ENCODE assay signal across 25 mouse cellular contexts in genomic region chr2:120238733-120239132, GRCm38 (mm10). TPM values are rescaled to one million over a fixed set of nuclear protein-coding genes. Genes with fewer than 3 reads are reported as not detected.
DNase-seq lines count a peak whose midpoint lies in the region; TF ChIP-seq lines count a peak whose summit lies in the region.
"Not testable (repeated sequence)": the region's sequence is repeated elsewhere in the genome, so short reads cannot be mapped to it uniquely, and the experiment has no call there.
"Had no signal": no experiment of that assay in that cellular context is flagged by ENCODE, and none has a peak within 500 bp of the region (broad histone marks: within the 10 kb centered on the region; RNA-seq: fewer than 3 reads in every experiment).

No protein-coding gene starts in this region.

- H3K27me3 ChIP-seq in CH12.LX (replicated peaks); kidney, adult 2 months (replicated peaks; ENCODE audit: control insufficient read depth, insufficient read depth, low read length): not testable (repeated sequence)

- not testable (repeated sequence) for H3K4me3 ChIP-seq in CH12.LX (replicated peaks in 1 of 3; ENCODE audit: low read depth in 2 of 3, low read length in 2 of 3, poor library complexity in 1 of 3); kidney, adult 2 months (ENCODE audit: insufficient read depth, low read depth, low read length)

- H3K4me1 ChIP-seq in CH12.LX (ENCODE audit: control insufficient read depth in 1 of 2, insufficient read depth in 2 of 2); kidney, adult 2 months (ENCODE audit: control insufficient read depth, insufficient read depth, low read length): not testable (repeated sequence)

- WGBS in kidney, adult 2 months, result 78% methylated on average over 9 of the region's 9 CpGs

- in situ Hi-C loops in CH12.LX (cut with MboI; ENCODE audit: low pct_ligation_motif_present, low pct_unique_long_range_greater_than_20kb, low sequenced_read_pairs), result not testable (repeated sequence)

- not testable (repeated sequence) for H3K27ac ChIP-seq in CH12.LX (ENCODE audit: insufficient read depth, low read depth); kidney, adult 2 months (ENCODE audit: insufficient read depth, low read depth, low read length)

- not testable (repeated sequence) for H3K36me3 ChIP-seq in CH12.LX (replicated peaks in 1 of 2; ENCODE audit: control insufficient read depth in 1 of 2, insufficient read depth in 1 of 2, low read length in 1 of 2); kidney, adult 2 months (ENCODE audit: control insufficient read depth, insufficient read depth, low read length)

- TF ChIP-seq EP300 in CH12.LX (IDR thresholded peaks at IDR 0.05; ENCODE audit: low read length), result not testable (repeated sequence)

- not testable (repeated sequence) for H3K9ac ChIP-seq in CH12.LX (ENCODE audit: insufficient read depth, low read depth)

- not testable (repeated sequence) for H3K4me2 ChIP-seq in CH12.LX (ENCODE audit: insufficient read depth, low read depth, poor library complexity, severe bottlenecking)

- dilution Hi-C loops in CH12.LX (cut with MboI; ENCODE audit: extremely low pct_ligation_motif_present, extremely low pct_unique_long_range_greater_than_20kb, low sequenced_read_pairs), result not testable (repeated sequence)

- H3K79me2 ChIP-seq in CH12.LX (replicated peaks; ENCODE audit: control insufficient read depth, extremely low read depth, insufficient read depth, poor library complexity, severe bottlenecking), result not testable (repeated sequence)

- not testable (repeated sequence) for TF ChIP-seq POLR2A in CH12.LX (IDR thresholded peaks at IDR 0.05; ENCODE audit: low read depth, low read length); kidney, adult 2 months (IDR thresholded peaks at IDR 0.05; ENCODE audit: low read depth, low read length)

- H3K9me3 ChIP-seq in CH12.LX (replicated peaks; ENCODE audit: low read length), result not testable (repeated sequence)

- not testable (repeated sequence) for TF ChIP-seq RAD21 in CH12.LX (IDR thresholded peaks at IDR 0.05; ENCODE audit: low read depth, low read length)

- peak; percentile 37 for DNase-seq in CH12.LX (ENCODE audit: extremely low read depth)
- DNase-seq in adrenal gland, adult 8-10 months, result peak; percentile 15
- DNase-seq in adrenal gland, postnatal 25 days, result peak; percentile 24
- peak; percentile 70 for DNase-seq in gastrocnemius, adult 18-20 months (ENCODE audit: low spot score)
- peak; percentile 70 for DNase-seq in heart, adult 11 months
- peak; percentile 28 for DNase-seq in kidney, adult 2 months
- peak; percentile 4 to 18 for DNase-seq in kidney, postnatal 36 days
- peak; percentile 68 for DNase-seq in skeletal muscle tissue, adult 2 months (ENCODE audit: low read depth, low spot score)

- TF ChIP-seq CTCF in CH12.LX (conservative IDR thresholded peaks at IDR 0.05 in 1 of 2, IDR thresholded peaks at IDR 0.05 in 1 of 2; ENCODE audit: low read depth in 2 of 2, low read length in 2 of 2); kidney, adult 2 months (conservative IDR thresholded peaks at IDR 0.05; ENCODE audit: insufficient read depth, insufficient read length, low read depth, low read length): not testable (repeated sequence)

RNA-seq across cellular contexts. Expression of gene Pla2g4e, which starts 6.4 kb away (rescaled TPM):
- total RNA-seq in CH12.LX (2012; rRNA removed) (not detected in 2 replicates), CH12.LX (2014; rRNA removed) (not detected in 2 replicates)
- polyA plus RNA-seq in CH12.LX (2012; ENCODE audit: insufficient read length, low read depth), result not detected in 2 replicates
- 1 to 10 TPM in 2 of 4 experiments, under 1 TPM in 2; 0.35 to 1.3 (median 0.99) TPM for total RNA-seq in adrenal gland, adult 8-10 months (2022)
- total RNA-seq in adrenal gland, postnatal 25 days (2021), result 0.33 and 0.36 TPM in 2 replicates
- total RNA-seq in gastrocnemius, adult 18-20 months (2021), result 10 to 100 TPM; 26.2 to 27.0 TPM
- polyA plus RNA-seq in kidney, adult 2 months (2012; rRNA removed), result 0.01 and 0.33 TPM in 2 replicates
- polyA plus RNA-seq: C2C12; CD4-positive, CD25-positive, alpha-beta regulatory T cell, adult 4 months; embryonic facial prominence, embryonic 11.5 days; kidney, embryonic 14.5 days had no signal

RNA-seq across cellular contexts. Expression of gene Pla2g4d, which starts 50.3 kb away (rescaled TPM):
- not detected in 2 replicates for total RNA-seq in CH12.LX (2012; rRNA removed)
- not detected in 2 replicates for total RNA-seq in CH12.LX (2014; rRNA removed)
- not detected in 2 replicates for polyA plus RNA-seq in CH12.LX (2012; ENCODE audit: insufficient read length, low read depth)
- total RNA-seq in adrenal gland, adult 8-10 months (2022), result under 1 TPM in 1 of 4 experiments, not detected in 3; 0.10 TPM
- total RNA-seq in adrenal gland, postnatal 25 days (2021), result 0.21 TPM in 1 of 2 replicates, not detected in the other
- total RNA-seq in gastrocnemius, adult 18-20 months (2021), result not detected
- 0.03 TPM in 1 of 2 replicates, not detected in the other for polyA plus RNA-seq in kidney, adult 2 months (2012; rRNA removed)
- total RNA-seq: ES-E14; gastrocnemius, postnatal 10 days; gastrocnemius, postnatal 4 days; heart, adult 18-20 months; heart, postnatal 10 days; heart, postnatal 36 days had no signal
- polyA plus RNA-seq: activated CD4-positive, CD25-positive, alpha-beta regulatory T cell, adult 4 months; C2C12; CD4-positive, CD25-positive, alpha-beta regulatory T cell, adult 4 months; forebrain, embryonic 13.5 days; forebrain, embryonic 16.5 days; heart, embryonic 12.5 days; hindbrain, embryonic 10.5 days; hindbrain, embryonic 13.5 days; intestine, embryonic 15.5 days; kidney, embryonic 14.5 days had no signal

Comparison
In these comparisons a context has a peak if more than half of its experiments do, and no peak if none do; other contexts are left out.
1. DNase-seq: peak in every context shown above with its lines; median percentile 70 in gastrocnemius, adult 18-20 months; 70 in heart, adult 11 months; 68 in skeletal muscle tissue, adult 2 months; 37 in CH12.LX; 28 in kidney, adult 2 months; 24 in adrenal gland, postnatal 25 days; 15 in adrenal gland, adult 8-10 months; 11 in kidney, postnatal 36 days.
2. RNA of gene Pla2g4e, which starts 6.4 kb away (total RNA-seq): 26.2 to 27.0 TPM in gastrocnemius, adult 18-20 months; 0.35 to 1.3 TPM in adrenal gland, adult 8-10 months, 0.33 to 0.36 TPM in adrenal gland, postnatal 25 days and not detected in CH12.LX; every median in the first group is over 10 times any median in the second.